13 mouse cellular contexts compared by ENCODE assay signal in the genomic region with DNA sequence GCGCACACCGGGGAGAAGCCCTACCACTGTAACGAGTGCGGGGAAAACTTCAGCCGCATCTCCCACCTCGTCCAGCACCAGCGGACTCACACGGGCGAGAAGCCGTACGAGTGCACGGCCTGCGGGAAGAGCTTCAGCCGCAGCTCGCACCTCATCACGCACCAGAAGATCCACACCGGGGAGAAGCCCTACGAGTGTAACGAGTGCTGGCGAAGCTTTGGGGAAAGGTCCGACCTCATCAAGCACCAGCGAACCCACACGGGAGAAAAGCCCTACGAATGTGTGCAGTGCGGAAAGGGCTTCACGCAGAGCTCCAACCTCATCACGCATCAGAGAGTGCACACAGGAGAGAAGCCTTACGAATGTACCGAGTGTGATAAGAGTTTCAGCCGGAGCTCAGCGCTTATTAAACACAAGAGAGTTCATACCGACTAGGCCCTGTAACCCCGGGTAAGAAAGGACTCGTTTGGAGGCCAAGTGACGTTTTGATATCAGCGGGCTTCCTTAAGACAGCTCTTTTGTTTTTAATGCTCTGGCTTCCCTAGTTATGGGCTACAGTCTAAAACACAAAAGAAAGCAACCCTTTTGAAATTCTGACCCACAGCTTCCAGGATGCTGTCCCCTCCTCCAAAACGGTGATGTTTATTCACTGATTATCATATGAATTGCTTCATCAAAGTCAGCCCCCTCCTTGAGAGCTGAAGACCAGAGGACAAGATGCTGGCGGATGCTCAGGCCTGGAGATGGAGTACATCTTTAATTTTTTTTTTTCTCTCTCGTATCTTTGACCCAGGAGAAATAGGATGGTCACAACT. TPM values are rescaled to one million over a fixed set of nuclear protein-coding genes. Genes with fewer than 3 reads are reported as not detected.
DNase-seq lines count a peak whose midpoint lies in the region; ATAC-seq and TF ChIP-seq lines count a peak whose summit lies in the region.
"Had no signal": no experiment of that assay in that cellular context is flagged by ENCODE, and none has a peak within 500 bp of the region (broad histone marks: within the 10 kb centered on the region; RNA-seq: fewer than 3 reads in every experiment).

No protein-coding gene starts in this region.

- peak; percentile 38 for DNase-seq in ES-E14 (ENCODE audit: low read depth, low spot score)
- peak; percentile 46 for DNase-seq in brain, embryonic 14.5 days (ENCODE audit: low read depth)
- peak; percentile 33 for DNase-seq in forebrain, postnatal 0 days
- DNase-seq in midbrain, embryonic 14.5 days = peak; percentile 52
- DNase-seq in layer of hippocampus, adult 9-10 months (ENCODE audit: low spot score) = no peak
- no peak for DNase-seq in cerebellum, adult 18-20 months
- DNase-seq in c-Kit-positive CD71-positive TER-119-positive erythroid progenitor cells, embryonic 14.5 days (ENCODE audit: low spot score) = no peak
- DNase-seq: cerebellum, adult 9-11 months; gastrocnemius, postnatal 10 days had no signal

- ATAC-seq in forebrain, postnatal 0 days = no peak
- ATAC-seq in midbrain, embryonic 14.5 days (ENCODE audit: low FRiP score, low TSS enrichment) = no peak
- ATAC-seq: activated CD4-positive, CD25-positive, alpha-beta regulatory T cell, adult 4 months; intestine, postnatal 0 days had no signal

- H3K36me3 ChIP-seq in ES-E14 (ENCODE audit: control insufficient read depth, insufficient read depth, low read length, poor library complexity, severe bottlenecking) = no peaks in the 10 kb centered on the region; the same call in 1 of the 2 replicates
- peaks cover 65% of the 10 kb centered on the region for H3K36me3 ChIP-seq in forebrain, postnatal 0 days (ENCODE audit: insufficient read depth)
- peaks cover 72% of the 10 kb centered on the region for H3K36me3 ChIP-seq in midbrain, embryonic 14.5 days (ENCODE audit: control insufficient read depth, insufficient read depth, low read length)

- H3K27me3 ChIP-seq in forebrain, postnatal 0 days (ENCODE audit: insufficient read depth, low read length) = no peaks in the 10 kb centered on the region
- peaks cover 9% of the 10 kb centered on the region; the same call in 1 of the 2 replicates for H3K27me3 ChIP-seq in midbrain, embryonic 14.5 days (ENCODE audit: control insufficient read depth, insufficient read depth, low read length)
- H3K27me3 ChIP-seq: heart, embryonic 15.5 days; liver, embryonic 15.5 days had no signal

- H3K9ac ChIP-seq in ES-E14 (ENCODE audit: insufficient read depth, low read depth, low read length, poor library complexity, severe bottlenecking) = peak overlapping the region; percentile 58
- H3K9ac ChIP-seq in forebrain, postnatal 0 days = peak overlapping the region; percentile 28; the same call in 1 of the 2 replicates
- H3K9ac ChIP-seq in midbrain, embryonic 14.5 days (replicated peaks; ENCODE audit: low read length) = no peak overlapping the region; the same call in 1 of the 2 replicates
- H3K9ac ChIP-seq: heart, embryonic 15.5 days; liver, embryonic 15.5 days had no signal

- H3K4me2 ChIP-seq in forebrain, postnatal 0 days (ENCODE audit: low read depth) = no peak overlapping the region
- peak overlapping the region; percentile 33 for H3K4me2 ChIP-seq in midbrain, embryonic 14.5 days (ENCODE audit: low read length)
- H3K4me2 ChIP-seq: heart, embryonic 15.5 days; liver, embryonic 15.5 days had no signal

- no peak for TF ChIP-seq CTCF in brain, embryonic 14.5 days (IDR thresholded peaks at IDR 0.05; ENCODE audit: borderline replicate concordance, extremely low read depth, insufficient read depth, insufficient read length)
- TF ChIP-seq CTCF in forebrain, postnatal 0 days (IDR thresholded peaks at IDR 0.05; ENCODE audit: low read depth) = no peak

- in situ Hi-C loops in ES-E14 (cut with MboI; ENCODE audit: low sequenced_read_pairs in 2 of 2, unreplicated experiment in 2 of 2) = no loop called here

- peaks cover 0 to 14% of the 10 kb centered on the region in 2 experiments; a peak in 2 of 4 replicates for H3K4me1 ChIP-seq in ES-E14 (ENCODE audit: control insufficient read depth in 2 of 2, insufficient read depth in 2 of 2, low read length in 2 of 2, poor library complexity in 1 of 2)
- peaks cover 8% of the 10 kb centered on the region for H3K4me1 ChIP-seq in forebrain, postnatal 0 days (ENCODE audit: insufficient read depth)
- H3K4me1 ChIP-seq in midbrain, embryonic 14.5 days (ENCODE audit: control insufficient read depth, insufficient read depth, low read length) = peaks cover 19% of the 10 kb centered on the region; the same call in 1 of the 2 replicates

- WGBS in forebrain, postnatal 0 days = 38% methylated on average over 39 of the region's 39 CpGs
- WGBS in midbrain, embryonic 14.5 days = 22% methylated on average over 39 of the region's 39 CpGs

- H3K9me3 ChIP-seq in ES-E14 (ENCODE audit: control insufficient read depth, insufficient read depth, low read depth, low read length) = no peaks in the 10 kb centered on the region
- no peaks in the 10 kb centered on the region for H3K9me3 ChIP-seq in forebrain, postnatal 0 days (ENCODE audit: low read length)
- H3K9me3 ChIP-seq in midbrain, embryonic 14.5 days (ENCODE audit: control insufficient read depth, low read length) = no peaks in the 10 kb centered on the region
- H3K9me3 ChIP-seq: heart, embryonic 15.5 days; liver, embryonic 15.5 days had no signal

- H3K4me3 ChIP-seq in ES-E14 (ENCODE audit: insufficient read depth in 1 of 2, low read depth in 1 of 2, low read length in 2 of 2, poor library complexity in 1 of 2, severe bottlenecking in 1 of 2) = peak overlapping the region; percentile 51 to 52
- H3K4me3 ChIP-seq in forebrain, postnatal 0 days (ENCODE audit: low read depth, low read length) = no peak overlapping the region
- no peak overlapping the region for H3K4me3 ChIP-seq in midbrain, embryonic 14.5 days (replicated peaks; ENCODE audit: low read depth, low read length)
- H3K4me3 ChIP-seq: heart, embryonic 15.5 days; liver, embryonic 15.5 days had no signal

- no peak overlapping the region for H3K27ac ChIP-seq in ES-E14 (ENCODE audit: insufficient read depth, low read depth, low read length, poor library complexity, severe bottlenecking)
- H3K27ac ChIP-seq in forebrain, postnatal 0 days (ENCODE audit: low read depth, low read length) = no peak overlapping the region
- H3K27ac ChIP-seq in midbrain, embryonic 14.5 days (replicated peaks; ENCODE audit: low read depth, low read length) = 0 out of 2 replicates have a peak overlapping the region, but pooled peaks have one; percentile 5
- H3K27ac ChIP-seq: heart, embryonic 15.5 days; liver, embryonic 15.5 days had no signal

- no peak for TF ChIP-seq POLR2A in brain, embryonic 14.5 days (IDR thresholded peaks at IDR 0.05; ENCODE audit: borderline replicate concordance, extremely low read depth, insufficient read depth, insufficient read length, poor library complexity, severe bottlenecking)

TF ChIP-seq in ES-E14, 5 proteins besides CTCF, POLR2A, EP300 and RAD21:
- TF ChIP-seq ZNF384 (IDR thresholded peaks at IDR 0.05; ENCODE audit: low read depth, low read length) = no peak
- no peak for TF ChIP-seq HCFC1 (IDR thresholded peaks at IDR 0.05; ENCODE audit: borderline replicate concordance, insufficient read depth, low read length)
- TF ChIP-seq ZC3H11A (IDR thresholded peaks at IDR 0.05; ENCODE audit: borderline replicate concordance, low read depth, low read length) = no peak
- no peak for TF ChIP-seq CHD2 (IDR thresholded peaks at IDR 0.05; ENCODE audit: low read depth, low read length)
- TF ChIP-seq MAFK (IDR thresholded peaks at IDR 0.05; ENCODE audit: insufficient read depth, low read depth, low read length) = no peak

RNA-seq across cellular contexts. Expression of gene Zfp46, which starts 6.5 kb away (rescaled TPM):
- 5.8 and 6.1 TPM in 2 replicates for total RNA-seq in ES-E14 (2012; rRNA removed)
- 58.3 and 69.5 TPM in 2 replicates for polyA plus RNA-seq in brain, embryonic 14.5 days (2012; rRNA removed)
- total RNA-seq in forebrain, postnatal 0 days (2014; rRNA removed) = 72.6 and 73.1 TPM in 2 replicates
- polyA plus RNA-seq in forebrain, postnatal 0 days (2015; fragmentation: Nextera tagmentation; extraction: Ambion mirVana) = 23.6 and 31.0 TPM in 2 replicates
- 31.1 and 47.7 TPM in 2 replicates for polyA plus RNA-seq in midbrain, embryonic 14.5 days (2014; fragmentation: Nextera tagmentation; extraction: Ambion mirVana)

RNA-seq across cellular contexts. Expression of gene Hnrnpr, which starts 19.8 kb away (rescaled TPM):
- total RNA-seq in ES-E14 (2012; rRNA removed) = 58.1 and 73.4 TPM in 2 replicates
- polyA plus RNA-seq in brain, embryonic 14.5 days (2012; rRNA removed) = 138 and 148 TPM in 2 replicates
- total RNA-seq in forebrain, postnatal 0 days (2014; rRNA removed) = 162 and 169 TPM in 2 replicates
- 175 and 214 TPM in 2 replicates for polyA plus RNA-seq in forebrain, postnatal 0 days (2015; fragmentation: Nextera tagmentation; extraction: Ambion mirVana)
- 152 and 207 TPM in 2 replicates for polyA plus RNA-seq in midbrain, embryonic 14.5 days (2014; fragmentation: Nextera tagmentation; extraction: Ambion mirVana)

RNA-seq across cellular contexts. Expression of gene Tcea3, which starts 43.5 kb away (rescaled TPM):
- 75.1 and 104 TPM in 2 replicates for total RNA-seq in ES-E14 (2012; rRNA removed)
- polyA plus RNA-seq in brain, embryonic 14.5 days (2012; rRNA removed) = 0.38 and 0.98 TPM in 2 replicates
- 0.31 and 0.48 TPM in 2 replicates for total RNA-seq in forebrain, postnatal 0 days (2014; rRNA removed)
- polyA plus RNA-seq in forebrain, postnatal 0 days (2015; fragmentation: Nextera tagmentation; extraction: Ambion mirVana) = 1.6 and 1.9 TPM in 2 replicates
- 0.18 and 1.2 TPM in 2 replicates for polyA plus RNA-seq in midbrain, embryonic 14.5 days (2014; fragmentation: Nextera tagmentation; extraction: Ambion mirVana)

Comparison
In these comparisons a context has a peak if more than half of its experiments do, and no peak if none do; other contexts are left out.
1. DNase-seq: peak in ES-E14 (single experiment), brain, embryonic 14.5 days (single experiment), forebrain, postnatal 0 days (single experiment) and midbrain, embryonic 14.5 days (single experiment); none in layer of hippocampus, adult 9-10 months (single experiment), cerebellum, adult 18-20 months (0 of 2) and c-Kit-positive CD71-positive TER-119-positive erythroid progenitor cells, embryonic 14.5 days (single experiment).
2. H3K4me3 ChIP-seq: peak in ES-E14 (2 of 2); none in forebrain, postnatal 0 days (single experiment) and midbrain, embryonic 14.5 days (single experiment).